Mouse (Mus musculus) megakaryocyte, adult 5-6 weeks (primary cell): ENCODE results near the gene Naglu. TPM values are rescaled to one million over a fixed set of nuclear protein-coding genes. Genes with fewer than 3 reads are reported as not detected.

Experiments
- ATAC-seq: 2 replicates; pipeline ENCODE4 v1.8.0; 2016; ENCODE audit warnings: mild to moderate bottlenecking, inconsistent platforms; ENCODE audit not compliant: poor library complexity, severe bottlenecking
- total RNA-seq, 2 experiments: library from RNA; stranded (forward) in 1 of 2; stranded (reverse) in 1 of 2; fragments of 153-499, 151-499 nt in 1 of 2; fragments of 221-1000, 200-1000 nt in 1 of 2; gene quantifications; 2 replicates each; pipeline versions ENCODE4 v1.2.3 to v1.2.4; 2015 to 2017

The Naglu gene
- total RNA-seq, 2 experiments from 2014 or later: 7.2 to 9.1 TPM

DNA sequence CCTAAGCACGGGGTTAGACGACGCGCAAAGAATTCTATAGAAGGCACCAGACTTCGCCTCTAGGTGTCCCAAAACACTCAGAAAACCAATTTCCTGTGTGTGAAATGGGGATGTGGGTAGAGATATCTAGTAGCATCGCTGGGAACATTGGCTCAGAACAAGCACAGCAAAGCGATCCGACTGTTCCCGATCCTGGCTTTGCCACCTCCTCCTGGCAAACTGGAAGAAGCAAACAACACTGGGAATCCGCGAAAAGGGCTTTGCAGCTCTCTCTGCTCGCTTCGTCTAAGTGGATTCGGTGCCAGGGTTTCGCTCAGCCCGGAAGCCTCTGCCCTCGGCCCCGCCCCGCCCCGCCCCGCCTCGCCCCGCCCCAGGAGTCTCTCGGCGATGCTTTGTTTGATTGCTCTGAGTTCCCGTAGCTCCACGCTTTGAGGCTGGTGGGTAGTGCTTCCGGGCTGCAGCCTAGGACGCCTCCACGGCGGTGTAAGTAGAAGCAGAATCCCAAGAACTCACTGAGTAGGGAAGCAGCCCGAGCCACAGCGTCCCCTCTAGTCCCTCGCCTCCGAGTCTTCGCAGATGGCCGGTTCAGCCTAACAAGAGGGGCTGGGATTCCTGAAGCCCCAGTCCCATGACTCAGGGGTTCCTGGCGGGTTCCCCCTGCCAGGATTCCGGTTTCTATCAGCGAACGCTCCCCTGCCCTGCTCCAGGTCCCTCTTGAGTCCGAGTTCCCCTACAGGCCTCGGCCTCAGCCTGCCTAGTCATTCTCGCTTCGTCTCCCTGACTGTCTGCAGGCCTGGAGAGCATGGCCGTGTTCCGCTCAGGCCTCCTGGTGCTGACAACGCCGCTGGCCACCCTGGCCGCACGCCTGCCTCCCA is 12.6 kb downstream of the Naglu start, which contains the start of gene Coasy:
TSS of gene Coasy (plus strand) at position 358 of the 875 bp plus-strand sequence.
- ATAC-seq: peak; percentile 68

DNA sequence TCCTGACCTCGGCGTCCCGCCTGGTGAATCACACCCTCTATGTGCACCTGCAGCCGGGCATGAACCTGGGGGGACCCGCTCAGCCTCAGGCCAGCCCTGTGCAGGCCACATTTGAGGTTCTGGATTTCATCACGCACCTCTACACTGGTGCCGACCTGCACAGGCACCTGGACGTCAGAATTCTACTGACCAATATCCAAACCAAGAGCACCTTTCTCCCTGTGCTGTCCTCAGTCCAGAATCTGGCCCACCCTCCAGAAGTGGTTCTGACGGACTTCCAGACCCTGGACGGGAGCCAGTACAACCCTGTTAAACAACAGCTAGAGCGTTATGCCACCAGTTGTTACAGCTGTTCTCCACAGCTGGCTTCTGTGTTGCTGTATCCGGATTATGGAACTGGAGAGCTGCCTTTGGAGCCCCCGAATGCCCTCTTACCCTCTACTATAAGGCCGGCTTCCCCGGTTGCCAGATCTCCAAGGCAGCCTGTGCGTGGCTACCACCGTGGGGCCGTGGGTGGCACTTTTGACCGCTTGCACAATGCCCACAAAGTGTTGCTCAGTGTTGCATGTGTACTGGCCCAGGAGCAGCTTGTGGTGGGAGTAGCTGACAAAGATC is 13.4 kb downstream of the Naglu start:
- no peak for ATAC-seq

DNA sequence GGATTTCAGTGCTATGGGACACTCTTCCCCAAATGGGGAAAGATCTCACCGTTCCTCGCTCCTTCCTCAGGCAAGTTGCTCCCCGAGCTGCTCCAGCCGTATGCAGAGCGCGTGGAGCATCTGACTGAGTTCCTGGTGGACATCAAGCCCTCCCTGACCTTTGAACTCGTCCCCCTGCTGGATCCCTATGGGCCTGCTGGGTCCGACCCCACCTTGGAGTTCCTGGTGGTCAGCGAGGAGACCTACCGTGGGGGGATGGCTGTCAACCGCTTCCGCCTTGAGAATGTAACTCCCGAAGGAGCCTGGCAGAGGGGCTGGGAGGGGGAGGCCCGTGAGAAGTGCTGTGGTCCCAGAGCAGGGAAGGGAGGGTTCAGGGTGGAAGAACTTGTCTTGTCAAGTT is 14.4 kb downstream of the Naglu start:
- no peak for ATAC-seq

DNA sequence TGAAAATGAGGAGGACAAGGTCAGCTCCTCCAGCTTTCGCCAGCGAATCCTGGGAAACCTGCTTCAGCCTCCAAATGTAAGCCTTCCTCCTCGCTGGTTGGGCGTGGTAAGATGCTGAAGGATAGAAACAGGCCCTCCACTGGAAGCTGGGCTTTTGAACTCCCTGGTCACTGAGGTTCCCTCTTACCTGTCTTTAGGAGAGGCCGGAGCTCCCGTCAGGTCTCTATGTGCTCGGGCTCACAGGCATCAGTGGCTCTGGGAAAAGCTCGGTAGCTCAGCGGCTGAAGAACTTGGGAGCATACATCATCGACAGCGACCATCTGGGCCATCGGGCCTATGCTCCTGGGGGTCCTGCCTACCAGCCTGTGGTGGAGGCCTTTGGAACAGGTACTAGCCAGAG is 15.0 kb downstream of the Naglu start:
- no peak for ATAC-seq

DNA sequence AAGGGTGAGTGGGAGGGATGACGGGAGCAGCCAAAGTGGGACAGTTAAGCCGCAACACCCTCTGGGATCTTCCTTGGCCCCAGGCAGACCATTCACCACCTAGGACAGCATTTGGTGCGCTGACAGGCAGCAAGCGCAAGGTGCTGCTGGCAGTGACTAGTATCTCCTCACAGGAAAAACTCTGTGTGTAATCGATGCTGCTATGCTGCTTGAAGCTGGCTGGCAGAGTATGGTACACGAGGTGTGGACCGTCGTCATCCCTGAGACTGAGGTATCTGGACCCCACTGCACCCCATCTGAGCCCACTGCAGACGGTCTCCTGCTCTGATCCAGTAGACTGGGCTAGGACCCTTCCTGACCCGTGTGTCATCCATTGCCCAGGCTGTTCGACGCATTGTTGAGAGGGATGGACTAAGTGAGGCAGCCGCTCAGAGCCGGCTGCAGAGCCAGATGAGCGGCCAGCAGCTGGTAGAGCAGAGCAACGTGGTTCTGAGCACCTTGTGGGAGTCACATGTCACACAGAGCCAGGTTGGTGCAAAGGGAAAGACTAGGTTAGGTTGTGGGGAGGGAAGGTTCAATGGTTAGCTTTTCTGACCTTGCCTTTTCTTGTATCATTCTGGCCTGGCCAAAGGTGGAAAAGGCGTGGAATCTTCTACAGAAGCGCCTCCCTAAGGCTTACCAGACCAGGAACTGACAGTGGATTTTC is 16.0 kb downstream of the Naglu start:
- no peak for ATAC-seq

DNA sequence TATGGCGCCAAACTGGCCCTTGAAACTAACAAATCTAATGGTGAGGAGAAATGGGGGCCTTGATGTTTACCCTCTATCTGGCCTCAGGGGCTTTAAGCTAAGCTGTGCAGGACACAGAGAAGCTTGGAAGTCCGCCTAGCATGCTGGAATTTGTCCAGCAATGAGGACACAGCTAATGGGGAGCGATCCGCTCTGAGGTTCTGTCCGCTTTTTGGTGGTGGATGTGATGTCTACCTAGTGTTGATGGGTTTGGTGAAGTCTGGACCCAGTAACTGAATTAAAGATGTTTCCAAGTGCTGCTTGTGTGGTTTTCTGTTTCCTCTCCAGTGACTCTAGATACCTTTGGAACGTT is 16.5 kb downstream of the Naglu start:
- ATAC-seq: no peak

DNA sequence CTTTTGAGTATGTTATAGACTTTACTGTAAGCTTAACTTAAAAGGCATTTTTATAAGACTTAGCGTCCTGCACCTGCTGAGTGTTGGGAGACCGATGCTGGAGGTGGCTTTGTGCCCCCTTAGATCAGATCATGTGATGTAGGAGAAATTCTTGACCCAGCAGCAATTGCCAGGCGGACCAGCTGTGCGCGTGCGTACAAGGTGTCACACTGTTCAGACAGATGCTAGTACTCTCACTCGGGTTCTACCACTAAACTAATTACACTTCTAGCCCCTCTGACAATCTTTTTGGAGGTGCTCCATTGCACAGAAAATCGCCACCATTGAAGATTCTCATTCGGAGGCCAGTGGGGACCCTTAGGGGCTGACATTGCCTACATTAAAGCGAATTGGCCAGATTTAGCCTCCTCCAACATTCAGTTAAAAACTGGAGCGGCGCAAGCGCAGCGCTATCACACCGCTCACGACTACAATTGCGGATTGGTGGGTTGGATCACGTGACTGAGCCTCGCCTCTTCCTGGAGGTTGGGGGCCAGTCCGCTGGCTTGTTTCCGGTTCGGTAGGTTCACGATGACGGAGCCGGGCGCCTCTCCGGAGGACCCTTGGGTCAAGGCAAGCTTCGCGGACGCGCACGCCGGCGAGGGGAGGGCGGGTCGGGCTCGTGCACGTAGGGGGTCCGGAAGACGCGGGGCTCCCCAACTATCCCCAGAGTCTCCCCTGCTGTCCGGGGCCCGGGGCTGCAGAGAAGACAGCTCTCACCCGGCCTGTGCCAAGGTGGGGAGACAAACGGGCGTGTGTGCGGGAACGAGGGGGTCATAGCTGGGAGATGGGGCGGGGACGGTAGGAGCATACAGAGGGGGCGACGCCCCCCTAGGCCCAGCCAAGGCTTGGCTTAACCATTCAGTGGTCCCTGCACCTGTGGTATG is 17.2 kb downstream of the Naglu start, which contains the start of gene Mlx:
TSS of gene Mlx (plus strand) at position 522 of the 926 bp plus-strand sequence.
- ATAC-seq: peak; percentile 70

DNA sequence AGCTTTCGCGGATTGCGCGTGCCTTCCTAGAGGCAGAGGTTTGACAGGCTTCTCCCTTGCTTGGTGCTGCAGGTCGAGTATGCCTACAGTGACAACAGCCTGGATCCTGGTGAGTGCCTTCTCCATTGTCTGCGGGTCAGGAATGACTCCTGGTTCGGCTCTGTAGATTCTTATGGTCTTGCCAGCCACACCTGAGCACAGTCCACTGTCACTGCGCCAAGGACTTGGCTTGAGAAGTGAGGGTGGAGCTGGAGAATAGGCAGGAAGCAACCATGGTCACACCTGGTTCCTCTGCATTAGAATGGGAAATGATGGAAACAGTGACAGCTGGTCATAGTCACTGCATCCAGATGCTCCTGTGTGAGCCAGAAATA is 17.9 kb downstream of the Naglu start:
- ATAC-seq: no peak

DNA sequence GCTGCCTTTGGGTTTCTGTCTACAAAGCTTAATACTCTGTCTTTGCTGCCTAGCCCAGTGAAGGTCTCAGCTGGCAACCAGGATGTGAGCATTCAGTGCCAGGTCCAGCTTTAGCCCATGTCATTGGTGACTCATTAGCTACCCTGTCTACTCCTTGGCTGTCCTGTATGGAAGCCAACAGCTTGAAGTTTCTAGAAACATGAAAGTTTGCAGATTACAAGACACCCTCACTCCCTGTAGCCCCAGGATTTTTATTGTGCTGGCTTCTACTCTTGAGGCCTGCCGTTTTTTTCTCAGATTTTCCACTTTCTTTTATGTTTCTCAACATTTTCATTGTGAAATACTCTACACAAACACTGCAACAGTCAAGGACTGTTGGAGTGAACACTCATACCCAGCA is 20.1 kb downstream of the Naglu start:
- ATAC-seq: no peak

DNA sequence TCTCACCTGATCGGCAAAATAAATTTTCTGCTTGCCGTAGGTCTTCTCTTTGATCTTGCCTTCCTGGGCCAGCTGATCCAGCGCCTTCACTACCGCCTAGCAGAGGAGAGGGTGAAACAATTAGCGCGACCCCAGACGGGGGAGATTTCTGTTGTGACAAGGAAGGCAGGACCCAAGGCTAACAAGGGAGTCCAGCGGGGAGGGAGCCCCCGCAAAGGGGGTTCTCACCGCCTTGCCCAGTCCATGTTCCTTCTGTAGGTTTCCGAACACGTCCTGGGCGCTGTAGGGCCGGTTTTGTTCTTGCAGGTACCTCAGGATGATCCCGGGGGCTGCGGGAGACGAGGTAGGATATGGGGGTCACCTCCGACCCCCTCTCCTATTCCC is 25.1 kb downstream of the Naglu start:
- ATAC-seq: peak; percentile 16

DNA sequence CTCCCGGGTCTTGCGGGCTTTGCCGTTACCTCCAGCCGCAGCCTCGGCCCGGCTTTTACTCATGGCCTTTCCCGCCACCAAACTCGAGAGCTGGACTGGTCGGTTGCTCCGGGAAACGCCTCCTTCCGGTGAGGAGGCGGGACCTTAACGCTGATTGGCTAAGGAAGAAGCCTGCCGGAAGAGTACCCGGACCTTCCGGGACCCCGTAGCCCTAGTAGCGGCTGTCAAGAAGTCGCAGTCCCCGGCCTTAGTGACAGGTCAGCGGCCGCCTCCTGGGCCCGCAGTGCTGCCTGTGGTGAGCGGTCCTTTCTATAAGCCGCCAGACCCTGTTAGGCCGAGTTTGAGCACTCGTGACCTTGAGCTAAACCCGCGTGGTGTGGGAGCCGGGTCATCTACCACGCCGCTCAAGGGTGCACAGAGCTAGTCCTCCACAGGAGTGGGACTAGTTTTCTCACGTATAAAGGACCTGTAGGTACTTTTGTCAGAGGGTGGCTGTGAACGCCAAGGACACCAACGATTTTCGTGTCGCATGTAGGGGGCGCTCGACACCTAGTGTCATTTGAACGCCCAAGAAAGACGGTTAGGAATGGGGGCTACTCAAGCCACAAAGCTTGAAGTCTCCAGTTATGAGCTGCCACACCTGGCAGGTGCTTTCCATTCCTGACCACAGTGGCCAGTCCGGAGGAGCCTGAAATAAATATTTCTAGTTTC is 25.7 kb downstream of the Naglu start, which contains the start of gene Psmc3ip:
TSS of gene Psmc3ip (minus strand) at position 123 of the 711 bp plus-strand sequence.
- peak; percentile 100 for ATAC-seq

DNA sequence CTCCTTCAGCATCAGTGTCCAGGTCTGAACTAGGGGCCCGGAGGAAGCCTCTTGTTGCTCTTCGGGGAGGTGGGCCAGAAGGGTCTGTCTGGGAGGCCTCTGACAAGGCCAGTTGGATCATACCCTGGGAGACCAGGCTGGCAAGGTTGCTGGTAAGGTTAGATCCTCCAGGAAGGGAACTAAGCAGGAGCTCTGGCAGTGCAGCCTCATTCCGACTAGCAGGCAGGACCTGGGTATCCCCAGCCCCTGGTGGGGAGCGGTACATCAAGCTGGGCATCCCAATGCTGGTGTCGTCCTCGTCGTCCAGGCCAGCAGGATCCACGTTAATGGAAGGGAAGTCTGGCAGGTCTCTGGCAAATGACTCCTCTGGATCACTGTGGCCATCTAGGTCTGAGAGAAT is 28.4 kb downstream of the Naglu start:
- no peak for ATAC-seq

DNA sequence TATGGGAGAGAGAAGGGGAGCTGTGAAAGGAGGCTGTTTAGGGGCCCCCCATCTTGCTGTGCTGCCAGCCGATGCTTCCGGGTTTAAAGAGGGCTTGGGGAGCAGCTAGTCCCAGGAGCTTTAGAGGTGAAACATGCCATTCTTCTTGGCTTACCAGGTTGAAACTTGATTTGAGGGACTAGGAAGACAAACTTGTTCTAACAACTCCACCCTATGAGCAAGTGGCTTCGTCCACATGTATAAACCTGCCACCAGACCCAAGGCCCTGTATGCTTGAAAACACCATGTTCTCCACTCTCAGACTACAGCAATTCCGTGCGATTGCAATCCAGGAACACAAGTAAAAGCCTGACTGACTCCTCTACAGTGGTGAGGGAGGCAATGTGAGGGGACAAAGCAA is 33.2 kb downstream of the Naglu start:
- no peak for ATAC-seq

DNA sequence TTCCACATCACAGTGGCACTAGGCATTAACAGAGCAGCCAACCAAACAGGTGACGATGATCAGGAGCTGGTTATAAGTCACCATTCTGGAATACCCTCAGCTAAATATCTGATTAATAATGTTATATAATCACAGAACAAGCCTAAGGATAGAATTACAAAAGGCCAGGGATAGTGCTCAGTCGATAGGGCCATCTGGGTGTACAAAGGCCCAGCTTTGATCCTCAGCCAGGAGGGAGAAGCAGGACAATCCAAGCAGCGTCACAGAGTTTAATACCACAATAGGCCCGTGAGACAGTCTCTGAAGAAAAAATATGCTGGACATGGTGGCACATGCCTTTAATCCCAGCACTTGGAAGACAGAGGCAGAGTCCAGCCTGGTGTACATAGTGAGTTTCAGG is 39.5 kb downstream of the Naglu start:
- ATAC-seq: no peak

DNA sequence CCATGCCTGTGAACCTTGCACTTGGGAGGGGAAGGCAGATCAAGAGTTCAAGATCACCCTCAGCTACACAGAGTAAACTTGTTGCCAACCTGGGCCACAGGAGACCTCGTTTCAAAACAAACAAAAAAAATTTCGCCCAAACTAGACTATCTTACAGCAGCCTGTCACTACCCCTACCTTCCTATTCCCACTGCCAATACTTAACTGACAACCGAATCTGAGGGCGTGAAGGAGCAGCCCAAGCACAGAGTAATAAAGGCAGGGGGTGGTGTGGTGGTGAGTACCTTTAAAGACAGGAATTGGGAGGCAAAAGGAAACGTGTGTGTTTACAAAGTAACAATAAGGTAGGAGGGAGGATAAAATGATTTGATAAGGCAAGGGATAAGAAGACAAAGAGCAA is 40.9 kb downstream of the Naglu start:
- no peak for ATAC-seq

DNA sequence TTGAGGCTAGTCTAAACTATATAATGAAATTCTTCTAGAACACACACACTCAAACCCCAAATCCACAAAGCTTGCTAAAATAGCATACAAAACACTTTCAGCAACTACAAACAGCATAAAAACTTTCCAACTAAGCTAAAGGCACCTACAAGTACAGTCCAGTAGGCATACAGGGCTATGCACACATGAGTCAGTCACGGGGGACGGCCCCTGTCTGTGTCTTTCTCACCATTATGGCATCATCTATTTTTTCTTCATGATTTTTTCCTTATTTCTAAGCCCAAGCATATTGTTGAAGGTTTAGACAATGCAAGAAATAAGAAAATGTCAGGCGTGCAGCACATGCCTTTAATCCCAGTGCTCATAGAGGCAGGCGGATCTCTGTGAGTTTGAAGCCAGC is 41.4 kb downstream of the Naglu start:
- ATAC-seq: no peak

DNA sequence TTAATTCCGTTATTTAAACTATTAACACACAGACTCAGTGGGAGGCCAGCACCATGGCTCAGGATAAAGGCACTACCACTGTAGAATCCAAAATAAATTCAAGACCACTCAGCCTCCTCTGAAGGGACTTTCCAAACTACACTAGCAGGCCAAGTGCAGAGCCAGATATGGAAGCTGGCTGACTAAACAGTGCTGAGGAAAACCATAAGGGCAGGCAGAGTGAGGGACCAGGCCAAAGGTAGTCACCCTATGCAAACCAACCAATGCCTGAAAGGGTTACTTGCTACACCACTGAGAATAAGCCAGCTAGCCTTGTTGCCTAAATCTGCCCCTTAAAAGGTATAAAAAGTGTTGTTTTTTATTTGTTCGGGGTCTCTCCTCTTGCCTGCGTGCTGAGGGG is 42.4 kb downstream of the Naglu start:
- no peak for ATAC-seq

DNA sequence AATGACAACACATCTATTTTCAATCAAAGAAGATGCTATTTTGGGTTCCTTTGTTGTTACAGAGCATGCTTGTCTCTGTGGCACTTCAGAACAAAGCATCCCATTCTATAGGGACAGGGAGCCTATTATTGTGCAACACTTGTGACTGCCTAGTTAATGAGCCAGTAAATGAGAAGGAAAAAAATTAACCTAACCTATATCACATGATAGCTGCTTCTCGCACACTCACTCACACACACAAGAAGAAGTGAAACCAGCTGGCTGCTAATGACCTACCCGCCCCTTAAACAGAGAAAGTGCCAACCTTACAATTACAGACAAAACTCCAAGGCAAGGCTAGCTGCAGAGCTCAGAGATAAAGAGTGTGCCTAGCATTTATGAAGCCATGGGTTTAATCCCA is 45.8 kb downstream of the Naglu start:
- peak; percentile 22; the same call in 1 of the 2 replicates for ATAC-seq

DNA sequence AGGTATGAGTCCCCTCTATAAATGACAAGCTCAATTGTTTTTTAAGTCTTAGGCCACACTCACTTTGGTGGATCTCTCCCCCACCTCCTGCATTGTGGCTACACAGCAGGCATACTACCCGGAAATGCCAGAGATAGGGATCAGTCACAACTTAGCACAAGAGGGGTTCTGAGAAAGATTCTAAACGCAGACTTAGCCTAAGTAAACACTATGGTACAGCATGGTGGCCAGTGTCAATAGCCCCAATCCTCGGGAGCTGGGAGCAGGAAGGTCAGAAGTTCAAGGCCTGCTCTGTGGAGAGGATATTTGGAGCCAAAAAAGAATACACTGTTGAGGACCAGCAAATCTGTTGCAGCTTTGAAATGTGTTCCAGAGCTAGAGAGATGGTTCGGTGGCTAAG is 48.3 kb downstream of the Naglu start:
- ATAC-seq: no peak
